Mouse (Mus musculus): Measurements from ENCODE around the gene Tmpo.

Tmpo gene

DNA sequence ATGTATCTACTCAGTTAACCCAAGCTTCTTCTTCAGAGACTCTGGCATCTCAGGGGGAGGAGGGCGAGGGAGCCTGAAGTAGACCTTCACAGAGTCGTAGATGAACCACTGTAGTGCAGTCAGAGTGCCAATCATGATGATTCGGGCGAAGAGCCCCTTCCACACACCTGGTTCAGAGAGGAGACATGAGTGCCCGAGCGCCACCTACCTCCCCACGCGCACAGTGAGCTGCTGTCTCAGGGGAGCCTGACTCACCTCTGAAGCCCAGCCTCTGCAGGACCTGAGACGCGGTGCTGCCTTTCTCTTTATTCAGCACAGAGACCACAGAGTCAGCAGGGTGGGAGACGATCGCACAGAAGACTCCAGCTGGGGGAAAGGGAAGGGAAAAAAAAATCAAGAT is 64.2 kb downstream of the Tmpo start:
- no peak for DNase-seq (ENCODE audit: low spot score in 2 of 2)

- DNase-seq (ENCODE audit: low spot score in 2 of 2): no peak
Observed at GRCm38 (mm10) chr10:91109841-91110240, 71.3 kb downstream of the Tmpo start.

GRCm38 (mm10) chr10:91105981-91106380 is 75.1 kb downstream of the Tmpo start:
- no peak for DNase-seq (ENCODE audit: low spot score in 2 of 2)

DNA sequence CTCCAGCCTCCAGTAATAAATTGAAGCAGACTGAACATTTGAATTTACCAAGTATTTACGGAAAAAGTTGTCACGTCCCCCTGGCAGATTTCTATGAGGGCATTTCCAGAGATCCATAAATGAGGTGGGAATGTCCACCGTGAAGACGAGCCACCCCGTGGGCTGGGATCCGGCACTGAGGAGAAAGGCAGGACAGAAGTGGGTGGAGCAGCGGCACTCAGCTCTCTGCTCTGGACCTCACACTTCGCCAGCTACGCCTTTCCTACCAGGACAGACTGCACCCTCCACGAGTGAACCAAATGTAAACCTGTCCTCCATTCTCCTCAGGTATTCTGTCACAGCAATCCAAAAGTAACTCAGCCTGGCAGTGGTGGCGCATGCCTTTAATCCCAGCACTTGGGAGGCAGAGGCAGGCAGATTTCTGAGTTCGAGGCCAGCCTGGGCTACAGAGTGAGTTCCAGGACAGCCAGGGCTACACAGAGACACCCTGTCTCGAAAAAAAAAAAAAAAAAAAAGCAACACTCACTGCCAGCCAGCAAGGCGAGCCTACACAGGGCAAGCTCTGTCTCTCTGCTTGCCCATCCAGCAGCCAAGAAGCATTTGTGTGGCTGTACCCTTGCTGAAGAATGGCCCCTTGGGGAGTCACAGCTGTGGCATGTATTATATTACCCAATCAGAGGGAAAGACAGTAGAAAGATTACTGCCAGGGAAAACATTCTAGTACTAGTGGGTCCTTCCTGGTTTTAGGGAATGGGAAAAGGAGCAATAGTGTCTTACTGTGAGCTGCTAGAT is 78.1 kb downstream of the Tmpo start:
- no peak for DNase-seq (ENCODE audit: low spot score in 2 of 2)

- DNase-seq (ENCODE audit: low spot score in 2 of 2): no peak
Observed at GRCm38 (mm10) chr10:91101936-91102335, 79.2 kb downstream of the Tmpo start.

GRCm38 (mm10) chr10:91100101-91100500 is 81.0 kb downstream of the Tmpo start:
- no peak for DNase-seq (ENCODE audit: low spot score in 2 of 2)

DNA sequence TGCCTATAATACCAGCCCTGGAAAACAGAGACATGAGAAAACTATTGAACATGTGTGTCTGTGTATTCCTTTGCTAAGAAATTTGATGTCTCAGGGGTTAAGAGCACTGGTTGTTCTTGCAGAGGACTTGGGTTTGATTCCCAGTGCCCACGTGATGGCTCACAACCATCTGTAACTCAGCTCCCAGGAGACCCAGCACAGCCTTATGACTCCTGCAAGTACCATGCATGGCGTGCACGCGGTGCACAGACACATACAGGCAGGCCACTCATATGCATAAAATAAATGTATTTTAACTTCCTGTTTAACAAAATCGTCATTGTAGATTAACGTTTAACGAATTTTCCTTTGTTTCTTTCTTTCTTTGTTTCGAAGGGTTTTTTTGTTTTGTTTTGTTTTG is 83.1 kb downstream of the Tmpo start:
- no peak for DNase-seq (ENCODE audit: low spot score in 2 of 2)
